Mouse (Mus musculus) hindbrain, embryonic 11.5 days (tissue): ENCODE data around the gene Rsph10b. TPM values are rescaled to one million over a fixed set of nuclear protein-coding genes. Genes with fewer than 3 reads are reported as not detected.
A peak's percentile ranks its signal among the peaks of the same experiment; 100 is the strongest.

Source experiments
- ATAC-seq: fragments of 200-750 bp; cut with Nextera tagmentation; 2 replicates; pipeline ENCODE4 v1.8.0; 2017; ENCODE audit warnings: mild to moderate bottlenecking, moderate TSS enrichment, moderate library complexity; ENCODE audit not compliant: low FRiP score
- DNase-seq: peaks from one replicate; pipeline ENCODE4 v3.0.0-alpha.2; 2015; ENCODE audit warnings: low spot score
- H3K27ac ChIP-seq: fragments of 300-500 bp; sonication (generic); 2 replicates; pipeline ENCODE4 v1.5.1; 2014; ENCODE audit warnings: mild to moderate bottlenecking, low read depth, low read length
- H3K27me3 ChIP-seq: fragments of 300-500 bp; sonication (generic); 2 replicates; pipeline ENCODE4 v1.6.1; 2014; ENCODE audit warnings: mild to moderate bottlenecking, low read length, moderate library complexity, mixed read lengths; ENCODE audit not compliant: control insufficient read depth, insufficient read depth
- H3K36me3 ChIP-seq: fragments of 300-500 bp; sonication (generic); 2 replicates; pipeline ENCODE4 v1.6.1; 2014; ENCODE audit warnings: mild to moderate bottlenecking, low read length, moderate library complexity, mixed read lengths; ENCODE audit not compliant: control insufficient read depth, insufficient read depth
- H3K4me1 ChIP-seq: fragments of 300-500 bp; sonication (generic); replicated peaks from 2 replicates; pipeline ENCODE4 v1.6.1; 2014; ENCODE audit warnings: low read length, mixed read lengths; ENCODE audit not compliant: control insufficient read depth, insufficient read depth
- H3K4me2 ChIP-seq: fragments of 300-500 bp; sonication (generic); replicated peaks from 2 replicates; pipeline ENCODE4 v1.6.1; 2014; ENCODE audit warnings: mild to moderate bottlenecking, low read depth, low read length
- H3K4me3 ChIP-seq: fragments of 300-500 bp; sonication (generic); 2 replicates; pipeline ENCODE4 v1.5.1; 2014; ENCODE audit warnings: low read depth, low read length
- H3K9ac ChIP-seq: fragments of 300-500 bp; sonication (generic); 2 replicates; pipeline ENCODE4 v1.6.1; 2014; ENCODE audit warnings: low read depth, low read length
- H3K9me3 ChIP-seq: fragments of 300-500 bp; sonication (generic); 2 replicates; pipeline ENCODE4 v1.6.1; 2016; ENCODE audit warnings: low read length; ENCODE audit not compliant: control insufficient read depth
- WGBS: fragments of 180-500 bp; shearing (Covaris S2); extraction: QIAGEN DNeasy Blood & Tissue Kit; methylation state at CpG from one replicate; pipeline ENCODE4 v1.1.7; 2014; 5-methylcytosine and 5-hydroxymethylcytosine counted together
- polyA plus RNA-seq: library from polyadenylated mRNA; unstranded; fragments of >200 nt; fragmentation: Nextera tagmentation; extraction: Ambion mirVana; gene quantifications from 2 replicates; pipeline ENCODE4 v1.2.1, GENCODE M21; 2014

Gene Rsph10b
- polyA plus RNA-seq, result 1.0 and 2.9 TPM in 2 replicates

GRCm38 (mm10) chr5:143932831-143933230, at the start of gene Rsph10b:
Gene Rsph10b (plus strand): TSS chr5:143933035.
- Histone ChIP-seq H3K27me3 (no peaks in the 10 kb centered on the region), H3K4me2 (no peak within 1 kb of the TSS; the same call in 1 of the 2 replicates), H3K36me3 (peaks cover 4% of the 10 kb centered on the region; the same call in 1 of the 2 replicates), H3K27ac (no peak within 1 kb of the TSS), H3K4me1 (no peaks in the 10 kb centered on the region), H3K9me3 (no peaks in the 10 kb centered on the region), H3K4me3 (no peak within 1 kb of the TSS), H3K9ac (no peak within 1 kb of the TSS)
- 14% methylated on average over 8 of the region's 8 CpGs for WGBS
- ATAC-seq, result no peak
- DNase-seq, result peak; percentile 52

GRCm38 (mm10) chr5:143885274-143885673, 47.6 kb upstream of the Rsph10b start:
- DNase-seq (no peak), ATAC-seq (no peak)
- Histone ChIP-seq H3K4me2 (no peak overlapping the region), H3K9me3 (no peaks in the 10 kb centered on the region), H3K36me3 (peaks cover 19% of the 10 kb centered on the region), H3K4me3 (no peak overlapping the region), H3K27ac (no peak overlapping the region), H3K27me3 (no peaks in the 10 kb centered on the region), H3K4me1 (no peaks in the 10 kb centered on the region), H3K9ac (no peak overlapping the region)
- WGBS, result 97% methylated on average over 3 of the region's 3 CpGs

GRCm38 (mm10) chr5:143890741-143891140, 42.1 kb upstream of the Rsph10b start:
- no peak overlapping the region for H3K4me2 ChIP-seq
- H3K9me3 ChIP-seq, result no peaks in the 10 kb centered on the region
- peaks cover 7% of the 10 kb centered on the region for H3K36me3 ChIP-seq
- WGBS, result 91% methylated on average over 6 of the region's 6 CpGs
- H3K4me1 ChIP-seq, result no peaks in the 10 kb centered on the region
- H3K27me3 ChIP-seq, result no peaks in the 10 kb centered on the region
- DNase-seq (no peak), ATAC-seq (no peak)
- no peak overlapping the region for H3K9ac ChIP-seq
- H3K4me3 ChIP-seq, result no peak overlapping the region
- no peak overlapping the region for H3K27ac ChIP-seq

GRCm38 (mm10) chr5:143892255-143892886, 40.5 kb upstream of the Rsph10b start:
- Histone ChIP-seq H3K4me2 (no peak overlapping the region), H3K27ac (no peak overlapping the region), H3K4me3 (no peak overlapping the region), H3K36me3 (peaks cover 3% of the 10 kb centered on the region; the same call in 1 of the 2 replicates), H3K4me1 (no peaks in the 10 kb centered on the region), H3K9ac (no peak overlapping the region), H3K9me3 (no peaks in the 10 kb centered on the region), H3K27me3 (no peaks in the 10 kb centered on the region)
- WGBS, result 79% methylated on average over 9 of the region's 9 CpGs
- DNase-seq (no peak), ATAC-seq (no peak)

GRCm38 (mm10) chr5:143893396-143893795, 39.4 kb upstream of the Rsph10b start:
- ATAC-seq (no peak), DNase-seq (no peak)
- WGBS, result 93% methylated on average over 5 of the region's 5 CpGs
- Histone ChIP-seq H3K27ac (no peak overlapping the region), H3K4me2 (no peak overlapping the region), H3K9me3 (no peaks in the 10 kb centered on the region), H3K27me3 (no peaks in the 10 kb centered on the region), H3K9ac (no peak overlapping the region), H3K36me3 (peaks cover 3% of the 10 kb centered on the region; the same call in 1 of the 2 replicates), H3K4me3 (no peak overlapping the region), H3K4me1 (no peaks in the 10 kb centered on the region)

- no peaks in the 10 kb centered on the region for H3K4me1 ChIP-seq
- 90% methylated on average over 14 of the region's 14 CpGs for WGBS
- no peak within 1 kb of the TSS for H3K27ac ChIP-seq
- H3K36me3 ChIP-seq, result peaks cover 9% of the 10 kb centered on the region
- H3K4me3 ChIP-seq, result no peak within 1 kb of the TSS
- DNase-seq, result no peak
- H3K9me3 ChIP-seq, result no peaks in the 10 kb centered on the region
- no peak for ATAC-seq
- no peak within 1 kb of the TSS for H3K4me2 ChIP-seq
- no peaks in the 10 kb centered on the region for H3K27me3 ChIP-seq
- H3K9ac ChIP-seq, result no peak within 1 kb of the TSS
Measured at GRCm38 (mm10) chr5:143897635-143898330, 35.1 kb upstream of the Rsph10b start, which contains the start of gene Ankrd61. Gene Ankrd61 (minus strand): TSS chr5:143897685.

- no peak for DNase-seq
- ATAC-seq, result no peak
- H3K9me3 ChIP-seq, result no peaks in the 10 kb centered on the region
- H3K27ac ChIP-seq, result no peak overlapping the region
- H3K36me3 ChIP-seq, result peaks cover 14% of the 10 kb centered on the region; the same call in 1 of the 2 replicates
- no peak overlapping the region for H3K4me3 ChIP-seq
- H3K4me1 ChIP-seq, result no peaks in the 10 kb centered on the region
- H3K9ac ChIP-seq, result no peak overlapping the region
- H3K4me2 ChIP-seq, result no peak overlapping the region
- H3K27me3 ChIP-seq, result no peaks in the 10 kb centered on the region
- WGBS, result 90% methylated on average over 3 of the region's 3 CpGs
Measured at GRCm38 (mm10) chr5:143902111-143902510, 30.7 kb upstream of the Rsph10b start.

GRCm38 (mm10) chr5:143903813-143904212, 29.0 kb upstream of the Rsph10b start:
- H3K27ac ChIP-seq, result no peak overlapping the region
- H3K4me3 ChIP-seq, result no peak overlapping the region
- no peaks in the 10 kb centered on the region for H3K27me3 ChIP-seq
- no peak for ATAC-seq
- H3K4me1 ChIP-seq, result 0 out of 2 replicates have a peak, but pooled peaks cover 4% of the 10 kb centered on the region
- WGBS, result 86% methylated on average over 4 of the region's 4 CpGs
- no peaks in the 10 kb centered on the region for H3K9me3 ChIP-seq
- no peak overlapping the region for H3K4me2 ChIP-seq
- no peak for DNase-seq
- H3K9ac ChIP-seq, result no peak overlapping the region
- H3K36me3 ChIP-seq, result peaks cover 14% of the 10 kb centered on the region; the same call in 1 of the 2 replicates
